Mouse (Mus musculus) neural tube, embryonic 10.5 days (tissue): ENCODE measurements around the gene Ccl17.
A peak's percentile ranks its signal among the peaks of the same experiment; 100 is the strongest.

Experiments
- DNase-seq: peaks from one replicate; pipeline ENCODE4 v3.0.0-alpha.2; 2017; ENCODE audit warnings: low spot score; ENCODE audit errors: extremely low spot score

Ccl17 gene

GRCm38 (mm10) chr8:94810153-94810552 lies at the start of gene Ccl17:
Gene Ccl17, plus strand, starts transcription at chr8:94810453.
- DNase-seq = no peak

DNA sequence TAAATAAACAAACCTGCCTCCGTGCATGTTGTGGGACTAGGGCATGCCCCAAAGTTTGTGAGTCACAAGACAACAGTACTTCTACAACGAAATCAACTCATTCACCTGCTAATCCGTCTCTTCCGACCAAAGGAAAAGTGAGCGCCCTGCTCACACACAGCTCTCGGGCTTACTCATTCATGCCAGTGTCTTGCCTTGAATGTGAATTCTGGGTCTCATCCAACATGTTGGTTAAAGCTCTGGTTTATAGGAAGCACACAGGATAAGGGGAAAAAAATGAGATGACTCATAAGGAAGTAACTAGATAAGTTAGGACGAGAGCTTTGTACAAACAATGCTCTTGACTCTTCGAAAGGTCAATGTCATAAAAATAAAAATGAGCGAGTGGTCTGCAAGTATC lies 43.2 kb upstream of the Ccl17 start:
- no peak for DNase-seq

- DNase-seq = no peak
Observed at GRCm38 (mm10) chr8:94770945-94771344, 39.3 kb upstream of the Ccl17 start.

- peak; percentile 82 for DNase-seq
Observed at GRCm38 (mm10) chr8:94771941-94772670, 38.1 kb upstream of the Ccl17 start, which contains the start of gene Cx3cl1. Gene Cx3cl1, plus strand, starts transcription at chr8:94772009.

DNA sequence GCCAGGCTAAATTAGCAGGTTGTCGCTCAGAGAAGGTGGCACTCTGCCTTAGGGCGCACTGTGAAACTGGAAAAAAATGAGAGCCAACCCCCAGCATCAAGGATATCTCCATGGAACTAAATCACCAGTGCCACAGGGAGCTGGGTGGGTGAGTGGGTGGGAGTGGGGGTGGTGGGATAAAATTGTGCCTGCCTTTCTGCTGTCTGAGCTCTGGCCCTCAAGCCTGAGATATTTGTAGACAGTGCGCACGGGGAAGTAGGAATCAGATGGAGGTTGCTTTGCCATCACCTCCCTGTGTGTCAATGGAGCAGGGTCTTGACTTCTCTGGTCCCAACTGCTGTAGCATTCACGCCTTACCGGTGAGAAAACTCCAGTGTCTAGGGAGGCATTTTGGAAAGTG lies 37.2 kb upstream of the Ccl17 start:
- no peak for DNase-seq

DNA sequence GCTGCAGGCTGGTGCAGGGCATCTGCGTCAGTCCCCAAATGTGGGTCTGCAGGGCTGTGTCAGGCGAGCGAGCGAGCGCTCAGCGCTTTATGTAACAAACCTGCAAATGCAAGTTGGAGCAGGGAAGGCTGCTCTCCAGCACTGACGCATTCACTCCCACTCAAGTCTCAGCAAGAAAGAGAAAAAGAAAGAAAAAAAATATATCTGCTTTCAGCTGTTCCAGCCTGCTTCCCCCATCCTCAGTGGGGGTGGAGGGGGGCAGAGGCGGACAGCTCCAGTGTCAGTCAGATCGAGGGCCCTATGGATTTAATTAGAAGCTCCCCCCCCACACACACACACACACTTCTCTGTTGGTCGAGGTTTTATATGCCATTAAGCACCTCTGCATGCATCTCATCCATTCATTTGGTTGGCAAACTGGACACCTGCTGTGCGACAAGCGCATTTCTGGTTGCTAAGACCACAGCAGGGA lies 36.5 kb upstream of the Ccl17 start:
- DNase-seq = no peak

GRCm38 (mm10) chr8:94774601-94775000 lies 35.7 kb upstream of the Ccl17 start:
- no peak for DNase-seq

DNA sequence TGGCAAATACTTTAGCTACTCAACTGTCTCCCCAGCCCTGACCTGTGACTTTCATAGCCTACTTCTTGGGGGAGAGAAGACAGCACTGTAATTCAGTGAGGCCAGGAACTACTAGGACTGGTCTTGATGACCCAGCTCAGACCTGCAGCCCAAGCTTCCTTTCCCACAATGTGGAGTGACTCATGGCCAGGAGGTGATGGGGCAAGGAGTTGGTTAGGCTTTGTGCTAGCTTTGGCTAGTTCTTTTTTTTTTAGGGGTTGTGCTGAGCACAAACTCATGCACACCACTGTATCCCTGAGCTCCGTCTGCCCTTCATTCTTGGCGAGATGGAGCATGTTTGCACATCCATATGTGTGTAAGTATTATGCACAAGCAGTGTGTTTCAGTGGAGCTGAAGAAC lies 33.9 kb upstream of the Ccl17 start:
- DNase-seq = no peak

GRCm38 (mm10) chr8:94778036-94778435 lies 32.2 kb upstream of the Ccl17 start:
- DNase-seq = no peak

- no peak for DNase-seq
Observed at GRCm38 (mm10) chr8:94778473-94778872, 31.8 kb upstream of the Ccl17 start.

- DNase-seq = no peak
Observed at GRCm38 (mm10) chr8:94778895-94779533, 31.2 kb upstream of the Ccl17 start.

GRCm38 (mm10) chr8:94779534-94780294 lies 30.5 kb upstream of the Ccl17 start:
- DNase-seq = no peak

GRCm38 (mm10) chr8:94780491-94781154 lies 29.6 kb upstream of the Ccl17 start:
- DNase-seq = no peak

GRCm38 (mm10) chr8:94781155-94781837 lies 29.0 kb upstream of the Ccl17 start:
- DNase-seq = no peak

- peak; percentile 21 for DNase-seq
Observed at GRCm38 (mm10) chr8:94781838-94782235, 28.4 kb upstream of the Ccl17 start.

DNA sequence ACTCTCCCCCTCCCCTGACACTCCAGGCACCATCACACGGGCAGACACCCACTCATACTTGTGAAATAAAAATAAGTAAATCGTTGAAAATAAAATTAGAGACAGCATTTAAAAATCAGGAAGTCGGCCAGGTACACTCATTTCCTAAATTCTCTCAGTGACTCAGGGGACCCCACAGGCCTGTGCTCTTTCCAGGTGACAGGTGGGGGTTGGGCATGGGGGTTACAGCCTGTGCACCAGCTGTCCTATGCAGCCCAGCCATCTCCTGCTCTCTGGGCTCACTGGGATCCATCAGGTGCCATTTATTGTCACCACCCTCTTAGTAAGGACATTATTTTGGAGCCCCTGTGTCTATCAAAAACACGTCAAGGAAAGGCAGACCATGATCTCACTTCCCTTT lies 26.4 kb upstream of the Ccl17 start:
- DNase-seq = no peak

- DNase-seq = no peak
Observed at GRCm38 (mm10) chr8:94785247-94785985, 24.8 kb upstream of the Ccl17 start.

DNA sequence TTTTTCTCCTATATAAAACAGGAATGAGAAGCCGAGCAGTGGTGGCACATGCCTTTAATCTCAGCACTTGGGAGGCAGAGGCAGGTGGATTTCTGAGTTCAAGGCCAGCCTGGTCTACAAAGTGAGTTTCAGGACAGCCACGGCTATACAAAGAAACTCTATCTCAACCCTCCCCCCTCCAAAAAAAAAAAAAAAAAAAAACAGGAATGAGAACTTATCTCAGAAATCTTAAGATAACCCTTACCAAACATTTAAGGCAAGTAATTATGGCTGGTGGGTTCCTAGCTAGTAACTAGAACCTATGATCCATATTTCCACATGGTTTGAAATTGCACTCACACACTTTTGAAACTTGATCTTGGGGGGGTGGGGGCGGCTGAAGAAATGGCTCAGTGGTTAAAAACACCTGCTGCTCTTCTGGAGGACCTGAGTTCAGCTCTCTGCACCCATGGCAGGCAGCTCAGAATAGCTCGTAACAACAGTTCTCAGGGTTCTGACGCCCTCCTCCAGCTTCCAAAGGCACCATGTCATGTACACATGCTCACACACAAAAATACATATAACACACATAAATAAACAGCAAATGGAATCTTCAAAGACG lies 24.2 kb upstream of the Ccl17 start:
- no peak for DNase-seq

GRCm38 (mm10) chr8:94787524-94788501 lies 22.4 kb upstream of the Ccl17 start:
- DNase-seq = no peak
